Mouse (Mus musculus) adrenal gland, adult 2 months (tissue): ENCODE results near the gene Gm47283. TPM values are rescaled to one million over a fixed set of nuclear protein-coding genes. Genes with fewer than 3 reads are reported as not detected.
"Not testable (repeated sequence)": the region's sequence is repeated elsewhere in the genome, so short reads cannot be mapped to it uniquely, and the experiment has no call there.

ENCODE experiments used
- DNase-seq: peaks from one replicate; pipeline ENCODE4 v3.0.0; 2021
- long read RNA-seq: library from polyadenylated mRNA; stranded (forward); transcript quantifications from one replicate; pipeline ENCODE4 v2.0.0, GENCODE M21; 2021
- polyA plus RNA-seq: library from polyadenylated mRNA; depleted of rRNA; stranded (reverse); fragments of >200 nt; gene quantifications from 2 replicates; pipeline ENCODE4 v1.2.3, GENCODE M21; 2012; rRNA removed
- total RNA-seq, 2 experiments: library from RNA; stranded (reverse); gene quantifications; 2 replicates each; pipeline ENCODE4 v1.2.3; 2021

Gm47283 gene
- total RNA-seq: not detected
- polyA plus RNA-seq: not detected in 2 replicates
- long read RNA-seq: 0 reads

GRCm38 (mm10) chrY:90784438-90784837 lies at the start of gene Gm47283:
Gm47283 (plus strand) TSS chrY:90784738.
- not testable (repeated sequence) for DNase-seq

- DNase-seq: not testable (repeated sequence)
These were observed 49.2 kb upstream of the Gm47283 start for GRCm38 (mm10) chrY:90735181-90735895.

- DNase-seq: not testable (repeated sequence)
These were observed 48.1 kb upstream of the Gm47283 start for GRCm38 (mm10) chrY:90736217-90737000.

- no peak for DNase-seq
These were observed 46.7 kb upstream of the Gm47283 start for GRCm38 (mm10) chrY:90737606-90738430.

- no peak for DNase-seq
These were observed 46.2 kb upstream of the Gm47283 start for GRCm38 (mm10) chrY:90738431-90738680.

- peak; percentile 38 for DNase-seq
These were observed 45.6 kb upstream of the Gm47283 start for GRCm38 (mm10) chrY:90738841-90739530.

GRCm38 (mm10) chrY:90739531-90740012 lies 45.0 kb upstream of the Gm47283 start:
- peak; percentile 37 for DNase-seq

GRCm38 (mm10) chrY:90740013-90740561 lies 44.5 kb upstream of the Gm47283 start:
- DNase-seq: peak; percentile 32

- not testable (repeated sequence) for DNase-seq
These were observed 43.5 kb upstream of the Gm47283 start for GRCm38 (mm10) chrY:90741006-90741405.

GRCm38 (mm10) chrY:90741452-90742260 lies 42.9 kb upstream of the Gm47283 start:
- DNase-seq: peak; percentile 56

GRCm38 (mm10) chrY:90742261-90743052 lies 42.1 kb upstream of the Gm47283 start:
- peak; percentile 12 for DNase-seq

- DNase-seq: peak; percentile 19
These were observed 41.3 kb upstream of the Gm47283 start for GRCm38 (mm10) chrY:90743053-90743810.

GRCm38 (mm10) chrY:90743811-90744220 lies 40.7 kb upstream of the Gm47283 start:
- no peak for DNase-seq

- peak; percentile 89 for DNase-seq
These were observed 40.1 kb upstream of the Gm47283 start for GRCm38 (mm10) chrY:90744381-90744981.

GRCm38 (mm10) chrY:90745256-90745655 lies 39.3 kb upstream of the Gm47283 start:
- not testable (repeated sequence) for DNase-seq

- not testable (repeated sequence) for DNase-seq
These were observed 29.8 kb upstream of the Gm47283 start, which contains the start of gene Gm21860 for GRCm38 (mm10) chrY:90754721-90755120. Gm21860 (minus strand) TSS chrY:90754821.

GRCm38 (mm10) chrY:90839077-90839476 lies 54.5 kb downstream of the Gm47283 start, which contains the start of gene Gm21748:
Gm21748 (minus strand) TSS chrY:90839177.
- not testable (repeated sequence) for DNase-seq
